Mouse (Mus musculus) kidney, embryonic 15.5 days (tissue): ENCODE measurements around the gene Pmel. TPM values are rescaled to one million over a fixed set of nuclear protein-coding genes. Genes with fewer than 3 reads are reported as not detected.
"Not testable (repeated sequence)": the region's sequence is repeated elsewhere in the genome, so short reads cannot be mapped to it uniquely, and the experiment has no call there.

ENCODE experiments used
- ATAC-seq: fragments of 200-750 bp; cut with Nextera tagmentation; replicated peaks from 2 replicates; pipeline ENCODE4 v1.8.0; 2017; ENCODE audit warnings: moderate TSS enrichment; ENCODE audit not compliant: low FRiP score
- H3K27ac ChIP-seq: fragments of 300-500 bp; sonication (generic); 2 replicates; pipeline ENCODE4 v1.5.1; 2015; ENCODE audit warnings: mild to moderate bottlenecking, inconsistent platforms
- H3K27me3 ChIP-seq: fragments of 300-500 bp; sonication (generic); 2 replicates; pipeline ENCODE4 v1.6.1; 2015; ENCODE audit warnings: inconsistent platforms
- H3K36me3 ChIP-seq: fragments of 300-500 bp; sonication (generic); 2 replicates; pipeline ENCODE4 v1.6.1; 2015; ENCODE audit warnings: inconsistent platforms
- H3K4me1 ChIP-seq: fragments of 300-500 bp; sonication (generic); 2 replicates; pipeline ENCODE4 v1.6.1; 2015; ENCODE audit warnings: inconsistent platforms
- H3K4me2 ChIP-seq: fragments of 300-500 bp; sonication (generic); 2 replicates; pipeline ENCODE4 v1.6.1; 2015; ENCODE audit warnings: moderate library complexity, mild to moderate bottlenecking, inconsistent platforms
- H3K4me3 ChIP-seq: fragments of 300-500 bp; sonication (generic); replicated peaks from 2 replicates; pipeline ENCODE4 v1.5.1; 2015; ENCODE audit warnings: mild to moderate bottlenecking, inconsistent platforms
- H3K9ac ChIP-seq: fragments of 300-500 bp; sonication (generic); 2 replicates; pipeline ENCODE4 v1.6.1; 2015; ENCODE audit warnings: mild to moderate bottlenecking, inconsistent platforms
- H3K9me3 ChIP-seq: fragments of 300-500 bp; sonication (generic); replicated peaks from 2 replicates; pipeline ENCODE4 v1.6.1; 2016; ENCODE audit warnings: inconsistent platforms
- WGBS: fragments of 180-500 bp; shearing (Covaris S2); methylation state at CpG from one replicate; pipeline ENCODE4 v1.1.7; 2015; ENCODE audit warnings: mixed read lengths; 5-methylcytosine and 5-hydroxymethylcytosine counted together
- polyA plus RNA-seq: library from polyadenylated mRNA; unstranded; fragments of >200 nt; fragmentation: Nextera tagmentation; extraction: Ambion mirVana; gene quantifications from 2 replicates; pipeline ENCODE4 v1.2.1, GENCODE M21; 2015

Gene Pmel
- polyA plus RNA-seq, 1 experiment from 2014 or later = 1.2 TPM

GRCm38 (mm10) chr10:128705317-128705693 is 1.3 kb downstream of the Pmel start:
- Histone ChIP-seq H3K27me3 (no peaks in the 10 kb centered on the region), H3K9me3 (no peaks in the 10 kb centered on the region), H3K4me3 (peak overlapping the region; percentile 74), H3K27ac (peak overlapping the region; percentile 99), H3K4me2 (peak overlapping the region; percentile 66), H3K36me3 (peaks cover 29% of the 10 kb centered on the region), H3K9ac (peak overlapping the region; percentile 34), H3K4me1 (peaks cover 32% of the 10 kb centered on the region)
- WGBS = 8% methylated on average over 11 of the region's 11 CpGs
- peak; percentile 15; the same call in 1 of the 2 replicates for ATAC-seq

DNA sequence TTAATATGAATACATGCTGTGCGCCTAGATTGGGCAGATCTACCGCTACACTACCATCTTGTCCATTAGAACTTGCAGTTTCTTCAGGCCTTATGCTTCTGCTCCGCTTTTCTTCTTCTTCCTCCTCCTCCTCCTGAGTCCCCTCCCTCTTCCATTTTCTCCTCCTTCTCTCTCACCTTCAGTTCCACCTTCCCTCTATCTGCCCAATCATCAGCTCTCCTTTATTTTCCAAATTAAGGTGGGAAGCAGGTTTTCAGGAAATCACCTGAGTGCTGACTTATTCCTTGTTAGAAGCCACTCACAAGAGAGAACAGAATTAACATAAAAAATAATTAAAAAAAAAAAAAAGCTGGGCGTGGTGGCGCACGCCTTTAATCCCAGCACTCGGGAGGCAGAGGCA is 7.3 kb downstream of the Pmel start:
- ATAC-seq, H3K4me2 ChIP-seq, H3K27me3 ChIP-seq, H3K4me3 ChIP-seq, H3K36me3 ChIP-seq, H3K9ac ChIP-seq, H3K9me3 ChIP-seq, H3K4me1 ChIP-seq, H3K27ac ChIP-seq: not testable (repeated sequence)
- WGBS = 94% methylated on average over 7 of the region's 7 CpGs

GRCm38 (mm10) chr10:128715559-128716537 is 11.9 kb downstream of the Pmel start:
- Histone ChIP-seq H3K27ac (no peak overlapping the region), H3K9ac (no peak overlapping the region), H3K4me3 (no peak overlapping the region), H3K27me3 (no peaks in the 10 kb centered on the region), H3K4me2 (no peak overlapping the region), H3K9me3 (no peaks in the 10 kb centered on the region), H3K4me1 (no peaks in the 10 kb centered on the region), H3K36me3 (no peaks in the 10 kb centered on the region)
- no peak for ATAC-seq
- WGBS = 88% methylated on average over 19 of the region's 19 CpGs

DNA sequence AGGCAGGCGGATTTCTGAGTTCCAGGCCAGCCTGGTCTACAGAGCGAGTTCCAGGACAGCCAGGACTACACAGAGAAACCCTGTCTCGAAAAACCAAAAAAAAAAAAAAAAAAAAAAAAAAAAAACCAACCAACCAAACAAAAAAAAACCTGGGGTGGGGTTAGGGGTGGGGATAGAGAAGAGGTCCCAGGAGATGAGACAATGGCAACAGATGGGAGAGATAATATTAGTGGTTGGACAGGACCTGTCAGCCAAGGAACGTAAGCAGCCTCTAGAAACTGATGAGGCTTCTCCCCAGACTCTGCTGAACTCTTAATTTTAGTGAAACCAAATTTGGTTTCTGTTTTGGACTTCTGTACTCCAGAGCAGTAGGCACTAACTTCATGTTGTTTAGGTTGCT is 21.5 kb downstream of the Pmel start:
- not testable (repeated sequence) for ATAC-seq

GRCm38 (mm10) chr10:128728059-128728458 is 24.1 kb downstream of the Pmel start:
- 85% methylated on average over 5 of the region's 5 CpGs for WGBS
- Histone ChIP-seq H3K27ac (no peak overlapping the region), H3K4me1 (peaks cover 5% of the 10 kb centered on the region), H3K4me2 (no peak overlapping the region), H3K9me3 (no peaks in the 10 kb centered on the region), H3K27me3 (no peaks in the 10 kb centered on the region), H3K4me3 (no peak overlapping the region), H3K9ac (no peak overlapping the region), H3K36me3 (no peaks in the 10 kb centered on the region; the same call in 1 of the 2 replicates)
- no peak for ATAC-seq

More for the DNA sequence above, 21.5 kb downstream of the Pmel start:
- H3K4me2 ChIP-seq, H3K4me3 ChIP-seq, H3K36me3 ChIP-seq, H3K9ac ChIP-seq, H3K9me3 ChIP-seq, H3K27me3 ChIP-seq, H3K4me1 ChIP-seq, H3K27ac ChIP-seq: not testable (repeated sequence)
- 87% methylated on average over 3 of the region's 4 CpGs for WGBS

- peak; percentile 61; the same call in 1 of the 2 replicates for ATAC-seq
- Histone ChIP-seq H3K27ac (0 out of 2 replicates have a peak overlapping the region, but pooled peaks have one; percentile 13), H3K4me3 (no peak overlapping the region), H3K27me3 (no peaks in the 10 kb centered on the region), H3K36me3 (no peaks in the 10 kb centered on the region; the same call in 1 of the 2 replicates), H3K9ac (0 out of 2 replicates have a peak overlapping the region, but pooled peaks have one; percentile 7), H3K4me2 (peak overlapping the region; percentile 35; the same call in 1 of the 2 replicates), H3K4me1 (peaks cover 5% of the 10 kb centered on the region), H3K9me3 (no peaks in the 10 kb centered on the region)
- WGBS = 19% methylated on average over 10 of the region's 10 CpGs
Measured at GRCm38 (mm10) chr10:128731002-128731433, 27.0 kb downstream of the Pmel start.

- Histone ChIP-seq H3K4me3 (no peak overlapping the region), H3K4me1 (peaks cover 5% of the 10 kb centered on the region), H3K4me2 (no peak overlapping the region), H3K9ac (no peak overlapping the region), H3K27ac (no peak overlapping the region), H3K27me3 (no peaks in the 10 kb centered on the region), H3K36me3 (no peaks in the 10 kb centered on the region; the same call in 1 of the 2 replicates), H3K9me3 (no peaks in the 10 kb centered on the region)
- ATAC-seq = no peak
Measured at GRCm38 (mm10) chr10:128731992-128732391, 28.0 kb downstream of the Pmel start.

- WGBS = 6% methylated on average over 15 of the region's 15 CpGs
Measured at GRCm38 (mm10) chr10:128737435-128737834, 33.4 kb downstream of the Pmel start.

GRCm38 (mm10) chr10:128740296-128740695 is 36.3 kb downstream of the Pmel start:
- H3K36me3 ChIP-seq = no peaks in the 10 kb centered on the region
- H3K4me3 ChIP-seq = no peak overlapping the region
- peaks cover 34% of the 10 kb centered on the region for H3K4me1 ChIP-seq
- no peak for ATAC-seq
- H3K27ac ChIP-seq = no peak overlapping the region
- H3K9me3 ChIP-seq = no peaks in the 10 kb centered on the region
- H3K9ac ChIP-seq = no peak overlapping the region
- 59% methylated on average over 2 of the region's 2 CpGs for WGBS
- peaks cover 20% of the 10 kb centered on the region for H3K27me3 ChIP-seq
- H3K4me2 ChIP-seq = no peak overlapping the region

More at GRCm38 (mm10) chr10:128737435-128737834, 33.4 kb downstream of the Pmel start:
- peak overlapping the region; percentile 58 for H3K4me2 ChIP-seq
- H3K4me1 ChIP-seq = peaks cover 8% of the 10 kb centered on the region; the same call in 1 of the 2 replicates
- no peaks in the 10 kb centered on the region for H3K9me3 ChIP-seq
- ATAC-seq = peak; percentile 83
- H3K27ac ChIP-seq = no peak overlapping the region
- H3K4me3 ChIP-seq = peak overlapping the region; percentile 27
- H3K36me3 ChIP-seq = no peaks in the 10 kb centered on the region; the same call in 1 of the 2 replicates
- 0 out of 2 replicates have a peak overlapping the region, but pooled peaks have one; percentile 31 for H3K9ac ChIP-seq
- H3K27me3 ChIP-seq = peaks cover 9% of the 10 kb centered on the region

DNA sequence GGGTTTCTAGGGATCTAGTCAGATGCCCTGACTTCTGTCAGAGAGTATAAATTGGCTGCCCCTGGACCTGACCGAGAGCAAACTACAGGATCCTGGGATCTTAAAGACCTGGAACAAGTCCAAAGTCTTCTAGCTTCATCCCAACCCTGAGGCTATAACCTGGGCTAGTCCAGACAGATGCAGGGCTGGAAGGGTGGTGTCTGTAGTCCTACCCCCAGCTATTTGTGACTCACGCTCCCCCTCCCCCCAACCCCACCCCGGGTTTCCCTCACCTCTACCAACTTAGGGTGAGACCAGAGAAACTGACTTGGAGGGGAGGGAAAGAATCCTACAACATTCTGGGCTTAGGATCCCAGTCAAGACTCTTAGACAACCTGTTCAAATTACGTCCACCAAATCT is 38.6 kb downstream of the Pmel start:
- Histone ChIP-seq H3K9ac (0 out of 2 replicates have a peak overlapping the region, but pooled peaks have one; percentile 71), H3K27me3 (peaks cover 20% of the 10 kb centered on the region), H3K9me3 (no peaks in the 10 kb centered on the region), H3K4me2 (peak overlapping the region; percentile 94), H3K27ac (no peak overlapping the region), H3K36me3 (no peaks in the 10 kb centered on the region), H3K4me3 (peak overlapping the region; percentile 68; the same call in 1 of the 2 replicates), H3K4me1 (peaks cover 31% of the 10 kb centered on the region)
- ATAC-seq = no peak
- 30% methylated on average over 4 of the region's 4 CpGs for WGBS

- no peak for ATAC-seq
- H3K4me3 ChIP-seq = peak overlapping the region; percentile 68
- 7% methylated on average over 7 of the region's 7 CpGs for WGBS
- H3K36me3 ChIP-seq = no peaks in the 10 kb centered on the region
- H3K9me3 ChIP-seq = no peaks in the 10 kb centered on the region
- H3K9ac ChIP-seq = peak overlapping the region; percentile 71
- H3K4me2 ChIP-seq = peak overlapping the region; percentile 94
- peaks cover 20% of the 10 kb centered on the region for H3K27me3 ChIP-seq
- H3K27ac ChIP-seq = peak overlapping the region; percentile 54; the same call in 1 of the 2 replicates
- H3K4me1 ChIP-seq = peaks cover 28% of the 10 kb centered on the region
Measured at GRCm38 (mm10) chr10:128743235-128743634, 39.2 kb downstream of the Pmel start.

DNA sequence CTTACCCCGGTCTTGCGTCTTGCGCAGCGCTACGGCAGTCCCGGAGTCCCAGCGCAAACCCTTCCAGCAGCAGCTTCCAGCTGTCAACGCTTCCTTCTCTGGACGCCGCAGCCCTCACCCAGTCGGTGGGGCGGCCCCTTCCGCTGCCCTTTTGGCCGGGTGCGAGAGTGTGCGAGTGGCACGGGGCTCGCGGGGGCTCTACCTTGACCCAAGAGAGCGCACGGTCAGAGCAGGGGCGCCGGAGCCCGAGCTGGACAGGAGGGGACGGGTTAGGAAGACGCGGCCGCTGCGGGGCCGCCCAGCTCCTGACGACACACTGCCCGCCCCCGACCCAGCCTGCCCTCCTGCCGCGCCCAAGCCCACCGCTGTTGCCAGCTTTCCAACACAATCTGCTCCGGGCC is 39.8 kb downstream of the Pmel start:
- peak overlapping the region; percentile 54 for H3K27ac ChIP-seq
- H3K27me3 ChIP-seq = peaks cover 20% of the 10 kb centered on the region
- WGBS = under 1% methylated on average over 37 of the region's 37 CpGs
- peak; percentile 50 for ATAC-seq
- peak overlapping the region; percentile 68 for H3K4me3 ChIP-seq
- H3K9ac ChIP-seq = peak overlapping the region; percentile 71
- peak overlapping the region; percentile 94 for H3K4me2 ChIP-seq
- H3K36me3 ChIP-seq = no peaks in the 10 kb centered on the region
- no peaks in the 10 kb centered on the region for H3K9me3 ChIP-seq
- peaks cover 28% of the 10 kb centered on the region for H3K4me1 ChIP-seq
